Mouse (Mus musculus) E14TG2a.4 (cell line): ENCODE results near the gene Napsa.

Experiments used
- CTCF ChIP-seq: conservative IDR thresholded peaks from 2 replicates; pipeline ENCODE4 v1.5.1; 2014; ENCODE audit warnings: low read length
- NANOG ChIP-seq: IDR thresholded peaks from 2 replicates; pipeline ENCODE4 v1.6.1; 2014; ENCODE audit warnings: borderline replicate concordance, low read length, mixed read lengths
- POU5F1 ChIP-seq: IDR thresholded peaks from 2 replicates; pipeline ENCODE4 v1.6.1; 2014; ENCODE audit warnings: low read length, borderline replicate concordance

GRCm38 (mm10) chr7:44605436-44605835 is 33.3 kb downstream of the Napsa start:
- no peak for TF ChIP-seq CTCF
- no peak for TF ChIP-seq POU5F1
- no peak for TF ChIP-seq NANOG
